Mouse (Mus musculus): Measurements from ENCODE around the gene Arhgap25.

Gene Arhgap25

GRCm38 (mm10) chr6:87447217-87447616 is 85.8 kb downstream of the Arhgap25 start:
- TF ChIP-seq GATA4 (IDR thresholded peaks at IDR 0.05; ENCODE audit: insufficient replicate concordance, low read length) = no peak

GRCm38 (mm10) chr6:87445222-87445621 is 87.8 kb downstream of the Arhgap25 start:
- peak; percentile 17; the same call in 1 of the 2 replicates for TF ChIP-seq GATA4 (IDR thresholded peaks at IDR 0.05; ENCODE audit: insufficient replicate concordance, low read length)

GRCm38 (mm10) chr6:87443253-87443652 is 89.8 kb downstream of the Arhgap25 start:
- no peak for TF ChIP-seq GATA4 (IDR thresholded peaks at IDR 0.05; ENCODE audit: insufficient replicate concordance, low read length)

GRCm38 (mm10) chr6:87436745-87437144 is 96.3 kb downstream of the Arhgap25 start:
- no peak for TF ChIP-seq GATA4 (IDR thresholded peaks at IDR 0.05; ENCODE audit: insufficient replicate concordance, low read length)

- TF ChIP-seq GATA4 (IDR thresholded peaks at IDR 0.05; ENCODE audit: insufficient replicate concordance, low read length) = no peak
Observed at GRCm38 (mm10) chr6:87435791-87436190, 97.3 kb downstream of the Arhgap25 start.

GRCm38 (mm10) chr6:87428487-87429044 is 104.5 kb downstream of the Arhgap25 start, which contains the start of gene Bmp10:
Bmp10 (plus strand) TSS chr6:87428994.
- TF ChIP-seq GATA4 (IDR thresholded peaks at IDR 0.05; ENCODE audit: insufficient replicate concordance, low read length) = peak; percentile 85

- TF ChIP-seq GATA4 (IDR thresholded peaks at IDR 0.05; ENCODE audit: insufficient replicate concordance, low read length) = no peak
Observed at GRCm38 (mm10) chr6:87427616-87428015, 105.4 kb downstream of the Arhgap25 start.

GRCm38 (mm10) chr6:87426954-87427353 is 106.1 kb downstream of the Arhgap25 start:
- TF ChIP-seq GATA4 (IDR thresholded peaks at IDR 0.05; ENCODE audit: insufficient replicate concordance, low read length) = no peak

GRCm38 (mm10) chr6:87424037-87424816 is 108.8 kb downstream of the Arhgap25 start:
- TF ChIP-seq GATA4 (IDR thresholded peaks at IDR 0.05; ENCODE audit: insufficient replicate concordance, low read length) = no peak

GRCm38 (mm10) chr6:87422304-87422703 is 110.8 kb downstream of the Arhgap25 start:
- peak; percentile 82 for TF ChIP-seq GATA4 (IDR thresholded peaks at IDR 0.05; ENCODE audit: insufficient replicate concordance, low read length)

- TF ChIP-seq GATA4 (IDR thresholded peaks at IDR 0.05; ENCODE audit: insufficient replicate concordance, low read length) = no peak
Observed at GRCm38 (mm10) chr6:87412011-87412410, 121.0 kb downstream of the Arhgap25 start.
